Mouse (Mus musculus) MEL (cell line): ENCODE results near the gene Cuta. TPM values are rescaled to one million over a fixed set of nuclear protein-coding genes. Genes with fewer than 3 reads are reported as not detected.

Source experiments
- DNase-seq: peaks from one replicate; pipeline ENCODE4 v3.0.0; 2011; ENCODE audit warnings: low read depth, low spot score
- H3K27ac ChIP-seq: 2 replicates; pipeline ENCODE4 v1.5.1; 2012; ENCODE audit warnings: low read depth, mild to moderate bottlenecking, control low read depth, low read length, moderate library complexity; ENCODE audit not compliant: control insufficient read depth
- H3K27me3 ChIP-seq, 2 experiments: fragments of 150-350 bp in 1 of 2; sonication (generic) in 1 of 2; 2 replicates each; pipeline ENCODE4 v1.6.1; 2012; ENCODE audit warnings: low read length in 2 of 2, mild to moderate bottlenecking in 2 of 2, improper control_type of control experiment in 1 of 2, moderate library complexity in 1 of 2; ENCODE audit not compliant: insufficient read depth in 2 of 2, control insufficient read depth in 1 of 2
- H3K36me3 ChIP-seq, 2 experiments: 2 replicates each; pipeline ENCODE4 v1.6.1; 2012 to 2014; ENCODE audit warnings: low read length in 2 of 2, improper control_type of control experiment in 1 of 2, inconsistent platforms in 1 of 2, mild to moderate bottlenecking in 1 of 2; ENCODE audit not compliant: insufficient read depth in 2 of 2, control insufficient read depth in 1 of 2
- H3K4me1 ChIP-seq, 2 experiments: fragments of 150-350 bp in 1 of 2; sonication (generic) in 1 of 2; 2 replicates each; pipeline ENCODE4 v1.6.1; 2012; ENCODE audit warnings: low read length in 2 of 2, improper control_type of control experiment in 1 of 2, mild to moderate bottlenecking in 1 of 2; ENCODE audit not compliant: insufficient read depth in 2 of 2, control insufficient read depth in 1 of 2
- H3K4me3 ChIP-seq, 2 experiments: fragments of 150-350 bp in 1 of 2; sonication (generic) in 1 of 2; 2 replicates each; pipeline ENCODE4 v1.5.1; 2012; ENCODE audit warnings: low read depth in 2 of 2, low read length in 2 of 2, mild to moderate bottlenecking in 2 of 2, moderate library complexity in 2 of 2, control low read depth in 1 of 2, improper control_type of control experiment in 1 of 2; ENCODE audit not compliant: control insufficient read depth in 1 of 2, insufficient read depth in 1 of 2
- H3K79me2 ChIP-seq: 2 replicates; pipeline ENCODE4 v1.6.1; 2012; ENCODE audit warnings: mild to moderate bottlenecking, low read length, moderate library complexity; ENCODE audit not compliant: control insufficient read depth, poor library complexity, insufficient read depth
- H3K9ac ChIP-seq: 2 replicates; pipeline ENCODE4 v1.6.1; 2012; ENCODE audit warnings: low read depth, mild to moderate bottlenecking, control low read depth, low read length, moderate library complexity; ENCODE audit not compliant: control insufficient read depth, poor library complexity, severe bottlenecking
- H3K9me3 ChIP-seq: fragments of 150-350 bp; sonication (generic); replicated peaks from 2 replicates; pipeline ENCODE4 v1.6.1; 2012; ENCODE audit warnings: mild to moderate bottlenecking, low read length, improper control_type of control experiment, moderate library complexity; ENCODE audit not compliant: insufficient read depth
- CTCF ChIP-seq, 3 experiments: IDR thresholded peaks in 2 of 3; conservative IDR thresholded peaks in 1 of 3; 2 replicates each; pipeline ENCODE4 v1.5.1; 2011 to 2012; ENCODE audit warnings: low read length in 3 of 3, low read depth in 2 of 3, mild to moderate bottlenecking in 2 of 3, improper control_type of control experiment in 1 of 3, inconsistent platforms in 1 of 3, mixed read lengths in 1 of 3, moderate library complexity in 1 of 3; ENCODE audit not compliant: control insufficient read depth in 1 of 3, insufficient read depth in 1 of 3, poor library complexity in 1 of 3, severe bottlenecking in 1 of 3
- E2F4 ChIP-seq: IDR thresholded peaks from 2 replicates; pipeline ENCODE4 v1.6.1; 2011; ENCODE audit warnings: low read depth, low read length, improper control_type of control experiment, borderline replicate concordance
- ELF1 ChIP-seq: IDR thresholded peaks from 2 replicates; pipeline ENCODE4 v1.6.1; 2014; ENCODE audit warnings: low read depth, mild to moderate bottlenecking, inconsistent platforms, low read length, improper control_type of control experiment, moderate library complexity
- EP300 ChIP-seq, 2 experiments: IDR thresholded peaks; 2 replicates each; pipeline ENCODE4 v1.6.1; 2011; ENCODE audit warnings: improper control_type of control experiment in 2 of 2, low read length in 2 of 2, low read depth in 1 of 2, mild to moderate bottlenecking in 1 of 2
- ETS1 ChIP-seq: IDR thresholded peaks from 2 replicates; pipeline ENCODE4 v1.6.1; 2012; ENCODE audit warnings: low read depth, mild to moderate bottlenecking, inconsistent platforms, low read length, improper control_type of control experiment, moderate library complexity
- GATA1 ChIP-seq: IDR thresholded peaks from 2 replicates; pipeline ENCODE4 v1.6.1; 2011; ENCODE audit warnings: low read depth, low read length, improper control_type of control experiment
- HCFC1 ChIP-seq: IDR thresholded peaks from 2 replicates; pipeline ENCODE4 v1.6.1; 2012; ENCODE audit warnings: low read depth, mild to moderate bottlenecking, inconsistent platforms, low read length, improper control_type of control experiment, moderate library complexity
- JUND ChIP-seq: IDR thresholded peaks from 2 replicates; pipeline ENCODE4 v1.6.1; 2011; ENCODE audit warnings: low read depth, mild to moderate bottlenecking, improper control_type of control experiment, low read length
- KAT2A ChIP-seq: conservative IDR thresholded peaks from 2 replicates; pipeline ENCODE4 v1.6.1; 2012; ENCODE audit warnings: low read depth, low read length, improper control_type of control experiment, inconsistent platforms
- MAFK ChIP-seq: IDR thresholded peaks from 2 replicates; pipeline ENCODE4 v1.6.1; 2011; ENCODE audit warnings: low read depth, mild to moderate bottlenecking, low read length, improper control_type of control experiment, borderline replicate concordance
- MAX ChIP-seq: IDR thresholded peaks from 2 replicates; pipeline ENCODE4 v1.6.1; 2011; ENCODE audit warnings: low read length, improper control_type of control experiment
- MAZ ChIP-seq: IDR thresholded peaks from 2 replicates; pipeline ENCODE4 v1.6.1; 2012; ENCODE audit warnings: low read depth, mild to moderate bottlenecking, inconsistent platforms, low read length, improper control_type of control experiment
- MXI1 ChIP-seq: IDR thresholded peaks from 2 replicates; pipeline ENCODE4 v1.6.1; 2011; ENCODE audit warnings: mild to moderate bottlenecking, low read depth, low read length, improper control_type of control experiment
- MYC ChIP-seq: IDR thresholded peaks from 2 replicates; pipeline ENCODE4 v1.6.1; 2011; ENCODE audit warnings: low read depth, mild to moderate bottlenecking, low read length, improper control_type of control experiment, moderate library complexity
- NELFE ChIP-seq: IDR thresholded peaks from 2 replicates; pipeline ENCODE4 v1.6.1; 2011; ENCODE audit warnings: low read depth, low read length, improper control_type of control experiment
- NRF1 ChIP-seq: IDR thresholded peaks from 2 replicates; pipeline ENCODE4 v1.6.1; 2014; ENCODE audit warnings: low read depth, mild to moderate bottlenecking, inconsistent platforms, low read length, improper control_type of control experiment, moderate library complexity; ENCODE audit not compliant: poor library complexity, insufficient read depth, severe bottlenecking
- POLR2A ChIP-seq, 2 experiments: IDR thresholded peaks; 2 replicates each; pipeline ENCODE4 v1.6.1; 2011 to 2012; ENCODE audit warnings: low read length in 2 of 2, mild to moderate bottlenecking in 2 of 2, control low read depth in 1 of 2, improper control_type of control experiment in 1 of 2, low read depth in 1 of 2, moderate library complexity in 1 of 2; ENCODE audit not compliant: control insufficient read depth in 1 of 2, insufficient read depth in 1 of 2, poor library complexity in 1 of 2
- POLR2AphosphoS2 ChIP-seq: IDR thresholded peaks from 2 replicates; pipeline ENCODE4 v1.6.1; 2011; ENCODE audit warnings: low read length, improper control_type of control experiment
- RAD21 ChIP-seq: IDR thresholded peaks from 2 replicates; pipeline ENCODE4 v1.6.1; 2011; ENCODE audit warnings: mild to moderate bottlenecking, low read depth, low read length, improper control_type of control experiment
- RCOR1 ChIP-seq: IDR thresholded peaks from 2 replicates; pipeline ENCODE4 v1.6.1; 2012; ENCODE audit warnings: low read depth, mild to moderate bottlenecking, inconsistent platforms, low read length, improper control_type of control experiment
- SIN3A ChIP-seq: IDR thresholded peaks from 2 replicates; pipeline ENCODE4 v1.6.1; 2012; ENCODE audit warnings: low read length, improper control_type of control experiment, inconsistent platforms
- SMC3 ChIP-seq: IDR thresholded peaks from 2 replicates; pipeline ENCODE4 v1.6.1; 2011; ENCODE audit warnings: low read depth, low read length, improper control_type of control experiment
- TAL1 ChIP-seq: IDR thresholded peaks from 2 replicates; pipeline ENCODE4 v1.6.1; 2012; ENCODE audit warnings: mild to moderate bottlenecking, inconsistent platforms, low read length, moderate library complexity, mixed read lengths
- TBP ChIP-seq: IDR thresholded peaks from 2 replicates; pipeline ENCODE4 v1.8.0; 2011; ENCODE audit warnings: low read depth, low read length, improper control_type of control experiment
- TCF12 ChIP-seq: IDR thresholded peaks from 2 replicates; pipeline ENCODE4 v1.6.1; 2014; ENCODE audit warnings: low read depth, mild to moderate bottlenecking, inconsistent platforms, low read length, improper control_type of control experiment, moderate library complexity
- USF1 ChIP-seq: IDR thresholded peaks from 2 replicates; pipeline ENCODE4 v1.6.1; 2014; ENCODE audit warnings: low read depth, mild to moderate bottlenecking, inconsistent platforms, low read length, improper control_type of control experiment, moderate library complexity
- ZC3H11A ChIP-seq: IDR thresholded peaks from 2 replicates; pipeline ENCODE4 v1.6.1; 2012; ENCODE audit warnings: low read depth, mild to moderate bottlenecking, inconsistent platforms, low read length, improper control_type of control experiment
- ZMIZ1 ChIP-seq: IDR thresholded peaks from 2 replicates; pipeline ENCODE4 v1.6.1; 2012; ENCODE audit warnings: low read depth, mild to moderate bottlenecking, inconsistent platforms, low read length, improper control_type of control experiment, moderate library complexity
- polyA plus RNA-seq, 2 experiments: library from polyadenylated mRNA; stranded (reverse) in 1 of 2; unstranded in 1 of 2; fragments of >175 nt in 1 of 2; fragments of >200 nt in 1 of 2; gene quantifications; 2 replicates each; pipeline versions ENCODE4 v1.2.1 to v1.2.4; 2012; ENCODE audit warnings: low replicate concordance in 2 of 2, low read depth in 1 of 2; ENCODE audit not compliant: insufficient read length in 2 of 2, insufficient read depth in 1 of 2, missing spikeins in 1 of 2
- total RNA-seq: library from RNA; depleted of rRNA; stranded (reverse); fragments of 300-350 nt; gene quantifications from 2 replicates; pipeline ENCODE4 v1.2.3, GENCODE M21; 2012

Gene Cuta
- total and polyA plus RNA-seq, 3 experiments: 66.8 to 220 TPM; not detected in 1

GRCm38 (mm10) chr17:26886047-26886749 is 53.2 kb downstream of the Cuta start (continued):
- TF ChIP-seq E2F4: no peak

- DNase-seq: peak; percentile 93
- H3K36me3 ChIP-seq: peaks cover 0 to 9% of the 10 kb centered on the region in 2 experiments; a peak in 3 of 4 replicates
- peaks cover 28% of the 10 kb centered on the region for H3K79me2 ChIP-seq
- no peaks in the 10 kb centered on the region for H3K9me3 ChIP-seq
- peak overlapping the region; percentile 85 for H3K9ac ChIP-seq
- no peaks in the 10 kb centered on the region for H3K27me3 ChIP-seq
- peaks cover 3 to 10% of the 10 kb centered on the region in 2 experiments for H3K4me1 ChIP-seq
- H3K4me3 ChIP-seq: peak overlapping the region; percentile 88 to 93
- TF ChIP-seq TAL1: no peak
- no peak for TF ChIP-seq KAT2A
- TF ChIP-seq MAZ: peak; percentile 51
- TF ChIP-seq ETS1: peak; percentile 59; the same call in 1 of the 2 replicates
- TF ChIP-seq POLR2A (IDR thresholded peaks at IDR 0.05; ENCODE audit: control insufficient read depth in 1 of 2, insufficient read depth in 1 of 2, low read depth in 1 of 2, low read length in 2 of 2, poor library complexity in 1 of 2): peak in 1 of 2 experiments; percentile 91; a peak in 2 of 4 replicates
- TF ChIP-seq MAFK: no peak
- peak; percentile 70 for TF ChIP-seq SMC3
- TF ChIP-seq ZMIZ1: peak; percentile 53
- TF ChIP-seq NELFE: peak; percentile 82
- TF ChIP-seq MYC: peak; percentile 74; the same call in 1 of the 2 replicates
- 0 out of 2 replicates have a peak, but pooled peaks have one; percentile 44 for TF ChIP-seq HCFC1
- no peak for TF ChIP-seq RCOR1
- TF ChIP-seq GATA1: no peak
- TF ChIP-seq NRF1: 0 out of 2 replicates have a peak, but pooled peaks have one; percentile 15
- TF ChIP-seq TCF12: peak; percentile 57
- peak; percentile 92 for TF ChIP-seq MXI1
- TF ChIP-seq SIN3A: peak; percentile 80
- TF ChIP-seq POLR2AphosphoS2: peak; percentile 70; the same call in 1 of the 2 replicates
- TF ChIP-seq JUND: no peak
- TF ChIP-seq MAX: peak; percentile 70
- peak; percentile 20 to 78 (median 64); a peak in 5 of 6 replicates for TF ChIP-seq CTCF (IDR thresholded peaks at IDR 0.05 in 2 of 3, conservative IDR thresholded peaks at IDR 0.05 in 1 of 3; ENCODE audit: control insufficient read depth in 1 of 3, insufficient read depth in 1 of 3, low read depth in 2 of 3, low read length in 3 of 3, poor library complexity in 1 of 3, severe bottlenecking in 1 of 3)
- peak; percentile 25; the same call in 1 of the 2 replicates for TF ChIP-seq USF1
- peak; percentile 79 for TF ChIP-seq RAD21
- no peak for TF ChIP-seq ELF1
- TF ChIP-seq EP300 (IDR thresholded peaks at IDR 0.05; ENCODE audit: low read depth in 1 of 2, low read length in 2 of 2): peak; percentile 28 to 38; a peak in 1 of 4 replicates
- peak; percentile 71 for TF ChIP-seq ZC3H11A
- peak; percentile 60 for TF ChIP-seq TBP
- H3K27ac ChIP-seq: peak overlapping the region; percentile 80
These were observed 54.1 kb downstream of the Cuta start for GRCm38 (mm10) chr17:26884995-26885926.
